Mouse (Mus musculus) myocyte (in vitro differentiated cells): ENCODE measurements around the gene Zfp472.

Experiments
- CEBPB ChIP-seq: IDR thresholded peaks from 2 replicates; pipeline ENCODE4 v1.6.1; 2011; ENCODE audit warnings: mild to moderate bottlenecking, moderate library complexity; ENCODE audit not compliant: poor library complexity, insufficient read depth, severe bottlenecking
- E2F4 ChIP-seq: IDR thresholded peaks from one replicate; pipeline ENCODE4 v1.6.1; 2011; ENCODE audit warnings: mild to moderate bottlenecking, control low read depth, moderate library complexity; ENCODE audit not compliant: insufficient read depth
- MAX ChIP-seq: IDR thresholded peaks from one replicate; pipeline ENCODE4 v1.6.1; 2011; ENCODE audit warnings: low read depth, mild to moderate bottlenecking, control low read depth
- MYOD1 ChIP-seq, 3 experiments: IDR thresholded peaks; one replicate each; pipeline ENCODE4 v1.6.1; 2011; ENCODE audit warnings: control low read depth in 2 of 3, low read depth in 2 of 3, mild to moderate bottlenecking in 2 of 3, moderate library complexity in 1 of 3; ENCODE audit not compliant: insufficient read length in 2 of 3, control insufficient read depth in 1 of 3
- MYOG ChIP-seq, 3 experiments: IDR thresholded peaks; one replicate each; pipeline ENCODE4 v1.6.1; 2011; ENCODE audit warnings: control low read depth in 2 of 3, low read depth in 2 of 3, mild to moderate bottlenecking in 2 of 3; ENCODE audit not compliant: insufficient read length in 2 of 3, control insufficient read depth in 1 of 3, insufficient read depth in 1 of 3
- POLR2A ChIP-seq: IDR thresholded peaks from one replicate; pipeline ENCODE4 v1.6.1; 2011; ENCODE audit warnings: low read depth, mild to moderate bottlenecking, control low read depth, moderate library complexity; ENCODE audit not compliant: insufficient read length
- POLR2AphosphoS2 ChIP-seq: IDR thresholded peaks from one replicate; pipeline ENCODE4 v1.6.1; 2011; ENCODE audit warnings: low read depth, control low read depth; ENCODE audit not compliant: insufficient read length
- TCF12 ChIP-seq: IDR thresholded peaks from one replicate; pipeline ENCODE4 v1.6.1; 2011; ENCODE audit warnings: mild to moderate bottlenecking, control low read depth; ENCODE audit not compliant: poor library complexity, insufficient read depth, severe bottlenecking
- USF1 ChIP-seq: IDR thresholded peaks from one replicate; pipeline ENCODE4 v1.6.1; 2011; ENCODE audit warnings: low read depth, mild to moderate bottlenecking, control low read depth, moderate library complexity

DNA sequence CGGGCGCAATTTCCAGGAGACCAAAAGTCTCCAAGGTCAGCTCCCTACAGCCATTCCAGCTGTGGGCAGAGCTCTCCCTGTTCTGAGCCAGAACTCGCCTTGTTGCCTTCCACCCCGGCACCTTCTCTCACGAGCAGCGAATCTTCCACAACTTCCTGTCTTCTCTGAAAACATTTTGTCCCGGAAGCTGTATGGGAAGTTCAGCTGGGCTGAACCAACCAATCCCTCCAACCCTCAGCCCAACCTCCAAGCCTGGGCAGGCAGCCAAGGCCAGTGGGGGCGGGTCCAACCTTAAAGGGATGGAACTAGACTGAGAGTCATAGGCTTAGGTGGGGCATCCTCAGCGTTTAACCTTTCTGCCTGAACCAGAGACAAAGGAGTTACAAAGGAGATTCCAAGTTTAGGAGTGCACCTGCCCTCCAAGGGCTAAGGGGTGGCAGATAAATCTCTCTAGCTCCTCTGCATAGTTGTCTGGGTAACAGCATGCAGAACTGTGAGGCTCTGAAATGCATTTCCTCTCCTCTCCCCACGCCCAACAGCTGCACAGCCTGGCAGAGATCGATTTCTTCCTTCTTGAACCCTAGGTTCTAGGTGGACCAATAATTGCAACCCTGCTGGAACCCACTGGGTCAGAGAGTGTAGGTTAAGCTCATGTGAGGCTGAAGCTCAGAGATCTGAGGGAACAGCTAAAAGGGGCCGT lies 18.2 kb upstream of the Zfp472 start, which contains the start of gene Cyp4f13:
- TF ChIP-seq CEBPB (no peak), TCF12 (no peak), MYOD1 (IDR thresholded peaks at IDR 0.05; ENCODE audit: control insufficient read depth in 1 of 3, insufficient read length in 2 of 3, low read depth in 2 of 3) (peak in 2 of 3 experiments; percentile 5 to 39), POLR2A (peak; percentile 69), USF1 (no peak), E2F4 (no peak), POLR2AphosphoS2 (peak; percentile 69), MAX (no peak), MYOG (IDR thresholded peaks at IDR 0.05; ENCODE audit: control insufficient read depth in 1 of 3, insufficient read depth in 1 of 3, insufficient read length in 2 of 3, low read depth in 2 of 3) (no peak)
